Mouse (Mus musculus) myocyte (in vitro differentiated cells): Measurements from ENCODE around the gene Slc38a10. TPM values are rescaled to one million over a fixed set of nuclear protein-coding genes. Genes with fewer than 3 reads are reported as not detected.
A peak's percentile ranks its signal among the peaks of the same experiment; 100 is the strongest.

ENCODE experiments used
- H3K27me3 ChIP-seq: one replicate; pipeline ENCODE4 v1.6.1; 2011; ENCODE audit not compliant: control insufficient read depth, insufficient read depth, insufficient read length
- H3K36me3 ChIP-seq: one replicate; pipeline ENCODE4 v1.6.1; 2011; ENCODE audit not compliant: control insufficient read depth, insufficient read depth
- H3K4me2 ChIP-seq: one replicate; pipeline ENCODE4 v1.6.1; 2011; ENCODE audit warnings: low read depth, control low read depth
- H3K4me3 ChIP-seq: one replicate; pipeline ENCODE4 v1.5.1; 2011; ENCODE audit warnings: mild to moderate bottlenecking, control low read depth, moderate library complexity
- H3K79me2 ChIP-seq: one replicate; pipeline ENCODE4 v1.6.1; 2011; ENCODE audit not compliant: control insufficient read depth, insufficient read depth
- H3ac ChIP-seq: one replicate; pipeline ENCODE4 v1.6.1; 2011; ENCODE audit not compliant: control insufficient read depth, insufficient read length
- CEBPB ChIP-seq: IDR thresholded peaks from 2 replicates; pipeline ENCODE4 v1.6.1; 2011; ENCODE audit warnings: mild to moderate bottlenecking, moderate library complexity; ENCODE audit not compliant: poor library complexity, insufficient read depth, severe bottlenecking
- E2F4 ChIP-seq: IDR thresholded peaks from one replicate; pipeline ENCODE4 v1.6.1; 2011; ENCODE audit warnings: mild to moderate bottlenecking, control low read depth, moderate library complexity; ENCODE audit not compliant: insufficient read depth
- MAX ChIP-seq: IDR thresholded peaks from one replicate; pipeline ENCODE4 v1.6.1; 2011; ENCODE audit warnings: low read depth, mild to moderate bottlenecking, control low read depth
- MYOD1 ChIP-seq, 3 experiments: IDR thresholded peaks; one replicate each; pipeline ENCODE4 v1.6.1; 2011; ENCODE audit warnings: control low read depth in 2 of 3, low read depth in 2 of 3, mild to moderate bottlenecking in 2 of 3, moderate library complexity in 1 of 3; ENCODE audit not compliant: insufficient read length in 2 of 3, control insufficient read depth in 1 of 3
- MYOG ChIP-seq, 3 experiments: IDR thresholded peaks; one replicate each; pipeline ENCODE4 v1.6.1; 2011; ENCODE audit warnings: control low read depth in 2 of 3, low read depth in 2 of 3, mild to moderate bottlenecking in 2 of 3; ENCODE audit not compliant: insufficient read length in 2 of 3, control insufficient read depth in 1 of 3, insufficient read depth in 1 of 3
- POLR2A ChIP-seq: IDR thresholded peaks from one replicate; pipeline ENCODE4 v1.6.1; 2011; ENCODE audit warnings: low read depth, mild to moderate bottlenecking, control low read depth, moderate library complexity; ENCODE audit not compliant: insufficient read length
- POLR2AphosphoS2 ChIP-seq: IDR thresholded peaks from one replicate; pipeline ENCODE4 v1.6.1; 2011; ENCODE audit warnings: low read depth, control low read depth; ENCODE audit not compliant: insufficient read length
- REST ChIP-seq: IDR thresholded peaks from one replicate; pipeline ENCODE4 v1.6.1; 2011; ENCODE audit warnings: mild to moderate bottlenecking, control low read depth, moderate library complexity; ENCODE audit not compliant: insufficient read depth, insufficient read length
- SRF ChIP-seq: IDR thresholded peaks from one replicate; pipeline ENCODE4 v1.6.1; 2011; ENCODE audit warnings: low read depth; ENCODE audit not compliant: control insufficient read depth, insufficient read length
- TCF12 ChIP-seq: IDR thresholded peaks from one replicate; pipeline ENCODE4 v1.6.1; 2011; ENCODE audit warnings: mild to moderate bottlenecking, control low read depth; ENCODE audit not compliant: poor library complexity, insufficient read depth, severe bottlenecking
- TCF3 ChIP-seq: IDR thresholded peaks from one replicate; pipeline ENCODE4 v1.6.1; 2011; ENCODE audit warnings: low read depth, control low read depth; ENCODE audit not compliant: insufficient read length
- USF1 ChIP-seq: IDR thresholded peaks from one replicate; pipeline ENCODE4 v1.6.1; 2011; ENCODE audit warnings: low read depth, mild to moderate bottlenecking, control low read depth, moderate library complexity
- polyA plus RNA-seq: library from polyadenylated mRNA; unstranded; fragments of >200 nt; fragmentation: generic; extraction: Trizol; gene quantifications from one replicate; pipeline ENCODE4 v1.2.1, GENCODE M21; 2012; ENCODE audit warnings: missing spikeins

The Slc38a10 gene
- 97.9 TPM for polyA plus RNA-seq

- Histone ChIP-seq H3K36me3 (no peaks in the 10 kb centered on the region), H3K79me2 (peaks cover 38% of the 10 kb centered on the region), H3K27me3 (no peaks in the 10 kb centered on the region), H3K4me2 (peak within 1 kb of the TSS; percentile 85), H3K4me3 (peak within 1 kb of the TSS; percentile 74), H3ac (peak within 1 kb of the TSS; percentile 32)
- no peak for TF ChIP-seq CEBPB
- TF ChIP-seq MYOG (IDR thresholded peaks at IDR 0.05; ENCODE audit: control insufficient read depth in 1 of 3, insufficient read depth in 1 of 3, insufficient read length in 2 of 3, low read depth in 2 of 3): no peak
- peak; percentile 74 for TF ChIP-seq POLR2A
- TF ChIP-seq REST: no peak
- TF ChIP-seq TCF12: no peak
- no peak for TF ChIP-seq USF1
- no peak for TF ChIP-seq MAX
- TF ChIP-seq SRF: no peak
- no peak for TF ChIP-seq MYOD1 (IDR thresholded peaks at IDR 0.05; ENCODE audit: control insufficient read depth in 1 of 3, insufficient read length in 2 of 3, low read depth in 2 of 3)
- no peak for TF ChIP-seq TCF3
- TF ChIP-seq E2F4: no peak
- TF ChIP-seq POLR2AphosphoS2: peak; percentile 83
Measured at GRCm38 (mm10) chr11:120151113-120151494, at the start of gene Slc38a10. Slc38a10 (minus strand) TSS chr11:120151346.

DNA sequence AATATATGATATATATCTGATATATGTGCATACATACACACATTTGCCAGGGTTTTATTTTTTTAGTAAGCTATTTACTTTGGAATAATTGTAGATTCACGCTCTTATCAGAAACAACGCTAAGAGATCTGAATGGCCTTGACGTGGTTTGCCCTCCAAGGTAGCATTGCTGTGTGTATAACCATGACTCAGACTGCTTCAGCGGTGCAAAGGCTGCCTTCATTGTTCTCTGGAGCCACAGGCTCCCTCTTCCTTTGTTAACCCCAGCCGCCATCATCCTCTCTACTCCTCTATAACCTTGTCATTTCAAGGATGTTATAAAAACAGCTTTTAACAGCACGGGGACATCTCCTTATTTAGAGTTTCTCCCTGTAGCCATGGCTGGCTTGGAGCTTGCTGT, 49.5 kb upstream of the Slc38a10 start:
- Histone ChIP-seq H3K4me2 (no peak overlapping the region), H3K4me3 (no peak overlapping the region), H3K36me3 (no peaks in the 10 kb centered on the region), H3K27me3 (no peaks in the 10 kb centered on the region), H3ac (no peak overlapping the region), H3K79me2 (no peaks in the 10 kb centered on the region)
- TF ChIP-seq CEBPB: no peak
- TF ChIP-seq REST: no peak
- TF ChIP-seq E2F4: no peak
- no peak for TF ChIP-seq MYOG (IDR thresholded peaks at IDR 0.05; ENCODE audit: control insufficient read depth in 1 of 3, insufficient read depth in 1 of 3, insufficient read length in 2 of 3, low read depth in 2 of 3)
- no peak for TF ChIP-seq TCF12
- no peak for TF ChIP-seq SRF
- TF ChIP-seq TCF3: no peak
- no peak for TF ChIP-seq POLR2A
- TF ChIP-seq MYOD1 (IDR thresholded peaks at IDR 0.05; ENCODE audit: control insufficient read depth in 1 of 3, insufficient read length in 2 of 3, low read depth in 2 of 3): no peak
- no peak for TF ChIP-seq MAX
- no peak for TF ChIP-seq POLR2AphosphoS2
- no peak for TF ChIP-seq USF1

DNA sequence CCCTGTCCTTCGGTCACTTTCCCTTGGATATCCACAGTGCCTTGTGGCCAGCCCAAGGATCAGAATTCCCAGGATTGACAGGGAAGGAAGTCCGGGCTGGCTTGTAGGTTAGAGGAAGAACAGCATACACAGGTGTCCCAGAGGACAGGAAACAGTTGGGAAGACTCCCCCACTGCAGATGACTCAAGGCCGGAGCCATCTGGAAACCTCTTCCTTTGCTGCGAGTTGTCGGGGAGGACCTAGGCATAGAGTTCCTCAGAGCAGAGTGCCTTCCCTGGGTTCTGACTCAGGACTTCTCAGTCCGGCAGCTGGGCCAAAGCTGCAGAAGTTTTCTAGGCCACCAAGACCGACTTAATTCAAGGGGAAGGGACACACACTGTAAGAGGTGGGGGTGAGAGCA, 48.6 kb upstream of the Slc38a10 start:
- no peaks in the 10 kb centered on the region for H3K27me3 ChIP-seq
- no peak overlapping the region for H3ac ChIP-seq
- H3K4me2 ChIP-seq: no peak overlapping the region
- no peaks in the 10 kb centered on the region for H3K36me3 ChIP-seq
- no peaks in the 10 kb centered on the region for H3K79me2 ChIP-seq
- H3K4me3 ChIP-seq: no peak overlapping the region
- TF ChIP-seq E2F4 (no peak), TCF3 (no peak), SRF (no peak), MAX (no peak), POLR2A (no peak), MYOD1 (IDR thresholded peaks at IDR 0.05; ENCODE audit: control insufficient read depth in 1 of 3, insufficient read length in 2 of 3, low read depth in 2 of 3) (no peak), REST (no peak), USF1 (no peak), POLR2AphosphoS2 (no peak), MYOG (IDR thresholded peaks at IDR 0.05; ENCODE audit: control insufficient read depth in 1 of 3, insufficient read depth in 1 of 3, insufficient read length in 2 of 3, low read depth in 2 of 3) (no peak), CEBPB (no peak), TCF12 (no peak)

- no peaks in the 10 kb centered on the region for H3K27me3 ChIP-seq
- no peak for TF ChIP-seq MAX
- no peak for TF ChIP-seq POLR2AphosphoS2
- TF ChIP-seq E2F4: no peak
- H3K79me2 ChIP-seq: no peaks in the 10 kb centered on the region
- no peak overlapping the region for H3ac ChIP-seq
- no peaks in the 10 kb centered on the region for H3K36me3 ChIP-seq
- no peak overlapping the region for H3K4me2 ChIP-seq
- H3K4me3 ChIP-seq: no peak overlapping the region
Measured at GRCm38 (mm10) chr11:120198831-120199230, 47.7 kb upstream of the Slc38a10 start.
